Mouse (Mus musculus) thymus, postnatal 14 days (tissue): ENCODE results near the gene Lpcat1.

Source experiments
- DNase-seq: peaks from one replicate; pipeline ENCODE4 v3.0.0; 2021

Lpcat1 gene

GRCm38 (mm10) chr13:73447478-73447877 lies 19.5 kb upstream of the Lpcat1 start:
- DNase-seq, result no peak

- no peak for DNase-seq
These were observed 18.8 kb upstream of the Lpcat1 start for GRCm38 (mm10) chr13:73448201-73448600.

GRCm38 (mm10) chr13:73448723-73449122 lies 18.3 kb upstream of the Lpcat1 start:
- no peak for DNase-seq

- DNase-seq, result no peak
These were observed 13.3 kb upstream of the Lpcat1 start for GRCm38 (mm10) chr13:73453503-73454217.

- DNase-seq, result no peak
These were observed 11.7 kb upstream of the Lpcat1 start for GRCm38 (mm10) chr13:73455328-73455727.

GRCm38 (mm10) chr13:73457301-73457700 lies 9.7 kb upstream of the Lpcat1 start:
- DNase-seq, result no peak

- no peak for DNase-seq
These were observed 9.3 kb upstream of the Lpcat1 start for GRCm38 (mm10) chr13:73457741-73458140.

GRCm38 (mm10) chr13:73458719-73459118 lies 8.3 kb upstream of the Lpcat1 start:
- DNase-seq, result no peak

- DNase-seq, result no peak
These were observed 7.7 kb upstream of the Lpcat1 start for GRCm38 (mm10) chr13:73459189-73459850.

GRCm38 (mm10) chr13:73461551-73461950 lies 5.4 kb upstream of the Lpcat1 start:
- no peak for DNase-seq

GRCm38 (mm10) chr13:73465156-73465555 lies 1.8 kb upstream of the Lpcat1 start:
- DNase-seq, result no peak

- DNase-seq, result no peak
These were observed 586 bp upstream of the Lpcat1 start for GRCm38 (mm10) chr13:73466411-73466810.

- DNase-seq, result peak; percentile 80
These were observed 632 bp downstream of the Lpcat1 start for GRCm38 (mm10) chr13:73467421-73468237.

- DNase-seq, result no peak
These were observed 1.8 kb downstream of the Lpcat1 start for GRCm38 (mm10) chr13:73468834-73469233.

- DNase-seq, result peak; percentile 19
These were observed 2.4 kb downstream of the Lpcat1 start for GRCm38 (mm10) chr13:73469257-73469967.

GRCm38 (mm10) chr13:73472481-73472880 lies 5.5 kb downstream of the Lpcat1 start:
- DNase-seq, result no peak

GRCm38 (mm10) chr13:73473746-73474145 lies 6.7 kb downstream of the Lpcat1 start:
- no peak for DNase-seq

- no peak for DNase-seq
These were observed 7.2 kb downstream of the Lpcat1 start for GRCm38 (mm10) chr13:73474163-73474562.

- DNase-seq, result no peak
These were observed 8.3 kb downstream of the Lpcat1 start for GRCm38 (mm10) chr13:73475058-73475980.

GRCm38 (mm10) chr13:73476259-73476658 lies 9.3 kb downstream of the Lpcat1 start:
- no peak for DNase-seq

GRCm38 (mm10) chr13:73476796-73477195 lies 9.8 kb downstream of the Lpcat1 start:
- DNase-seq, result no peak

- no peak for DNase-seq
These were observed 10.8 kb downstream of the Lpcat1 start for GRCm38 (mm10) chr13:73477841-73478240.
